Mouse (Mus musculus): ENCODE data around the gene Fkbp15. TPM values are rescaled to one million over a fixed set of nuclear protein-coding genes. Genes with fewer than 3 reads are reported as not detected.

Gene Fkbp15
- polyA plus RNA-seq, 1 experiment from 2014 or later: 24.3 TPM

DNA sequence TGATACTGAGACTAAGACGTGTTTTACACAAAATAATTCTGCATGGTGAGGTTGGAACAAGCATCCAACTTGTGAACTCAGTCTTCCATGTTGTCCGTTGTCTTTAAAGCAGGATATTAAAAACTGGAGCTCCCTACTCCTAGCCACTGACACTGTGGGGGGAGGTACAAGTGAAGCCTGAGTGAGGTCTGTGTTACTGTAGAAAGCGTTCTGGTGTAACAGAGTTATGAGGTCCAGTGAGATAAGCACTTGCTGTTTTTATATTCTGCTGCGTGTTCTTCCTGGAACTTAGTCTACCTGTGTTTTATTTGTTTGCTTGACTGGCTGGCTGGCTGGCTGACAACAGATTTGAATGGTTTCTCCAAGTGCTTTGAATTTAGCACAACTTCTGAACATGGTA, 14.0 kb upstream of the Fkbp15 start:
- Histone ChIP-seq H3K27ac (no peak overlapping the region), H3K27me3 (ENCODE audit: control insufficient read depth, insufficient read depth, low read length) (no peaks in the 10 kb centered on the region), H3K4me2 (replicated peaks) (no peak overlapping the region), H3K4me3 (replicated peaks; ENCODE audit: low read length) (no peak overlapping the region), H3K9ac (no peak overlapping the region), H3K9me3 (ENCODE audit: control insufficient read depth, low read length) (no peaks in the 10 kb centered on the region), H3K4me1 (replicated peaks; ENCODE audit: control insufficient read depth, insufficient read depth, low read length) (no peaks in the 10 kb centered on the region), H3K36me3 (replicated peaks; ENCODE audit: control insufficient read depth, insufficient read depth) (no peaks in the 10 kb centered on the region)
- ATAC-seq (ENCODE audit: low FRiP score) (no peak), DNase-seq (ENCODE audit: low spot score) (no peak)
- WGBS: 87% methylated on average over 4 of the region's 4 CpGs

DNA sequence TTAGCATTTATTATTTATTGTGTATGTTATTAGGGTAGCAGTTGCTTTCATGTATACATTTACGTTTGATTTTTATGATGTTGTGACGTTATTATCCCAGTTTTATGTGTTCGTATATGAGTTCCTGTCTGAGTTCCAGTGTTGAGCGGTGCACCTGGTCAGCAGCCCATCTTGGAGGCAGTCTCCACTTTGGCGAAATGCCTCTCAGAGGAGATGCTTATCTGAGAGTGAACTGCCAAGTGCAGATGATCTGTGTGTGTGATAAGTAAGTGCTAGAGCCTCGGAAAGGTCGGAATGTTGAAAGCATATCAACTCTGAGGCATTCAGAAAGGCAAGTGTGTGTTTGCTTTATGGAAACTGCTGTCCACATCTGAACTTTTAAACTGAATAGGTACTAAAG, 13.3 kb upstream of the Fkbp15 start:
- Histone ChIP-seq H3K9ac (no peak overlapping the region), H3K4me3 (replicated peaks; ENCODE audit: low read length) (no peak overlapping the region), H3K36me3 (replicated peaks; ENCODE audit: control insufficient read depth, insufficient read depth) (no peaks in the 10 kb centered on the region), H3K27me3 (ENCODE audit: control insufficient read depth, insufficient read depth, low read length) (no peaks in the 10 kb centered on the region), H3K4me1 (replicated peaks; ENCODE audit: control insufficient read depth, insufficient read depth, low read length) (no peaks in the 10 kb centered on the region), H3K9me3 (ENCODE audit: control insufficient read depth, low read length) (no peaks in the 10 kb centered on the region), H3K4me2 (replicated peaks) (no peak overlapping the region), H3K27ac (no peak overlapping the region)
- WGBS: 89% methylated on average over 7 of the region's 7 CpGs
- DNase-seq (ENCODE audit: low spot score): no peak
- no peak for ATAC-seq (ENCODE audit: low FRiP score)

DNA sequence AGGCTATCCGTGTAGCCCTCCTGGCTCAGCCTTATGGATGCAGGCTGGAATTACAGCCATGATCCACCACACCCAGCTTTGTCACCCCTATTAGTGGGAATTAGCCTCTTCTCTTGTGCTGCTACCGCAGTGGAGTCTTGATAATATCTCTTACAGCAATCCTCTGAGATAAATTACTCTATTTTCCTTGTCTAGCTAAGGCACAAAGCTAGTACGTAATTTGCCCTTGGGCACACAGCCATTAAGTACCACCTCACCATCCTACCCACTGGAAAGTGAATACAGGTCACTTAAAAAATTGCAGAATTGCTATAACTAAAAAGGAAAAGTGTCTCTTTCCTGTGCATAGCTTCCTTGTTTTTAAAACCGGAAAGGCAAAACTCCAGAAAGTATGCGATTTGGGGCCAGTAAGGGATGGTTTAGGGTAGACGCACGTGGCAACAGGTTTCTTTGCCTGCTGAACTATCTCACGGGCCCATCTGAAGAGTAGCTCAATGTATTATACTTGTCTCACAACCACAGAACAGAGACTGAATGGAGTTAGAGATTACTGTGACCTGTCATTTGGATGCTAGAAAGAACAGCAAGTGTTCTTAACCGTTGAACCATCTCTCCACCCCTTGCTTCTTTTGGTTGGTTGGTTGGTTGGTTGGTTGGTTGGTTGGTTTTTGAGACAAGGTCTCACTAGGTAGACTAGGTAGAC, 12.6 kb upstream of the Fkbp15 start:
- DNase-seq (ENCODE audit: low spot score) (no peak), ATAC-seq (ENCODE audit: low FRiP score) (no peak)
- Histone ChIP-seq H3K9me3 (ENCODE audit: control insufficient read depth, low read length) (no peaks in the 10 kb centered on the region), H3K36me3 (replicated peaks; ENCODE audit: control insufficient read depth, insufficient read depth) (no peaks in the 10 kb centered on the region), H3K27ac (no peak overlapping the region), H3K4me2 (replicated peaks) (no peak overlapping the region), H3K27me3 (ENCODE audit: control insufficient read depth, insufficient read depth, low read length) (no peaks in the 10 kb centered on the region), H3K4me3 (replicated peaks; ENCODE audit: low read length) (no peak overlapping the region), H3K4me1 (replicated peaks; ENCODE audit: control insufficient read depth, insufficient read depth, low read length) (no peaks in the 10 kb centered on the region), H3K9ac (no peak overlapping the region)
- 87% methylated on average over 9 of the region's 9 CpGs for WGBS

DNA sequence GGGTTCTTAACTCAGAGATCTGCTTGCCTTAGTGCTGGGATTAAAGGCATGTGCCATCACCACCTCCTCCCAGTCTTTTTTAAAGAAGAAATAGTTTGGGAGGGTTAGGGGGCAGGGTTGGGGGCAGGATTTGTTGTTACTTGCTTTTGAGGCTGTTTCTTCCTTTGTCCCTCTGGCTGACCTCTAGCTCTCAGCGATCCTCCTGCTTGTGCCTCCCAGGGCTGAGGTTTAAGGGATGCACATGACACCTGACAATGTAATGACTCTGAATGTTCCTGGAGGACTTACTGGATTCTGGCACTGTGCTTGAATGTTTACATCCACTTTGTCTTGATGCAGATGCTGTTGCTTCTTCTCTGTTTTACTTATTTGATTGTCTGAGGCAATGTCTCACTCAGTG, 12.1 kb upstream of the Fkbp15 start:
- H3K4me1 ChIP-seq (replicated peaks; ENCODE audit: control insufficient read depth, insufficient read depth, low read length): no peaks in the 10 kb centered on the region
- no peak overlapping the region for H3K9ac ChIP-seq
- no peak overlapping the region for H3K4me3 ChIP-seq (replicated peaks; ENCODE audit: low read length)
- H3K9me3 ChIP-seq (ENCODE audit: control insufficient read depth, low read length): no peaks in the 10 kb centered on the region
- WGBS: 22% methylated on average over 1 of the region's 1 CpGs
- no peak overlapping the region for H3K27ac ChIP-seq
- ATAC-seq (ENCODE audit: low FRiP score) (no peak), DNase-seq (ENCODE audit: low spot score) (no peak)
- H3K4me2 ChIP-seq (replicated peaks): no peak overlapping the region
- no peaks in the 10 kb centered on the region for H3K27me3 ChIP-seq (ENCODE audit: control insufficient read depth, insufficient read depth, low read length)
- H3K36me3 ChIP-seq (replicated peaks; ENCODE audit: control insufficient read depth, insufficient read depth): no peaks in the 10 kb centered on the region

DNA sequence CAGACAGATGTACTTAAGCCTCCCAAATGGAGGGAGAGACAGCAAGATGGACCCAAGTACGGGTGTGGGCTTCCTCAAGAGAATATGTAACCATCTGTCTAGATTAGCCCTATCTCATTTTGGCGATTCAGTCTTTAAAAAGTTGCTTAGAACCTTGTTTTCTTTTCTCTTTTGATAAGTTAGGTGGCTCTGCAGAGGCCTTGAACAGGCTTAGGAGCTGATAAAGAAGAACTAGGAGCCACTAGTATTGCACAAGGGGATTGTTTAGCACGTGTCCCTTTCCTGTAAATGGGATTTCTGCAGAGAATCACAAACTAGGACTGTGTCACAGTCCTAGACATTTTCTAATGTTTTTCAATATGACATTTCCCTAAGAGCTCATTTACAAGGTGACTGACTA, 8.7 kb upstream of the Fkbp15 start:
- WGBS: 84% methylated on average over 3 of the region's 3 CpGs
- Histone ChIP-seq H3K4me2 (replicated peaks) (no peak overlapping the region), H3K9ac (no peak overlapping the region), H3K27ac (no peak overlapping the region), H3K36me3 (replicated peaks; ENCODE audit: control insufficient read depth, insufficient read depth) (no peaks in the 10 kb centered on the region), H3K27me3 (ENCODE audit: control insufficient read depth, insufficient read depth, low read length) (no peaks in the 10 kb centered on the region), H3K4me1 (replicated peaks; ENCODE audit: control insufficient read depth, insufficient read depth, low read length) (no peaks in the 10 kb centered on the region), H3K4me3 (replicated peaks; ENCODE audit: low read length) (no peak overlapping the region), H3K9me3 (ENCODE audit: control insufficient read depth, low read length) (no peaks in the 10 kb centered on the region)
- no peak for ATAC-seq (ENCODE audit: low FRiP score)
- no peak for DNase-seq (ENCODE audit: low spot score)

DNA sequence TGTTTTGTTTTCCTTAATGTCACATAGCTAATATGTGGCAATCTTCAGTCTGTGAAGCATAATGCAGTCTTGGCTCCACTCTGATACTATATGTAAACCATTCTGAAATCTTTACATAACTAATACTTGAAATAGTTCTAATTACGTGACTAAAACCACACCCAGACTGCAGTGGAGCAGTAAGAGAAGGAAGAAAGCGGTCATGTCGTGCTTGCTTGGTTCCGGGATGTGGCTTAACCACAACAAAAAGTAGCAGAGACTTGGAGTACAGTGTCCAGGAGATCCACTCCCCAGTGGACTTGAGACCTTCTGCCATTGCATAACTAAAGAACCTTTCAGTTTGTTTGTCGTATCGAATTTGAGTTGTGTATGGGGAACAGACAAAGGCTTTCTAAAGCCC, 7.2 kb upstream of the Fkbp15 start:
- DNase-seq (ENCODE audit: low spot score) (no peak), ATAC-seq (ENCODE audit: low FRiP score) (no peak)
- H3K4me2 ChIP-seq (replicated peaks): no peak overlapping the region
- no peaks in the 10 kb centered on the region for H3K4me1 ChIP-seq (replicated peaks; ENCODE audit: control insufficient read depth, insufficient read depth, low read length)
- H3K4me3 ChIP-seq (replicated peaks; ENCODE audit: low read length): no peak overlapping the region
- no peaks in the 10 kb centered on the region for H3K36me3 ChIP-seq (replicated peaks; ENCODE audit: control insufficient read depth, insufficient read depth)
- 91% methylated on average over 6 of the region's 6 CpGs for WGBS
- H3K27ac ChIP-seq: no peak overlapping the region
- H3K27me3 ChIP-seq (ENCODE audit: control insufficient read depth, insufficient read depth, low read length): no peaks in the 10 kb centered on the region
- no peaks in the 10 kb centered on the region for H3K9me3 ChIP-seq (ENCODE audit: control insufficient read depth, low read length)
- no peak overlapping the region for H3K9ac ChIP-seq

DNA sequence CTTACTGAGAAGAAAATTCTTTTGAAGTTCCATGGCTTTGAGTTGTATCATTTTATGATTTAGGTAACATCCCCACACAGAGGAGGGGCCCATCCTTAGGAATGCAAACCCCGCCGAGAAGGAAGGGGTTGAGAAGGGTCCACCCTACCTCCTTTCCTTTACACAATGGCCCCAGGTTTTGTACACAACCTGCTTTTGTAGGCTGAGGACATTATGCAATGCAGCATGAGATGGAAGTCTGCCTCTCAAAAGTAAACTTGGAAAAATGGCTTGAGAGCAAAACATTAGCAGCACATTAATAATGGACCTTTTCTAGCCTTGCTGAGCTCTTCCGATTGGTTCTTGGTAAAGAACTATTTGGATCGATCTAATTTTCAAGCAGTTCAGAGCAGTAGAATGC, 5.9 kb upstream of the Fkbp15 start:
- Histone ChIP-seq H3K9ac (no peak overlapping the region), H3K27ac (no peak overlapping the region), H3K36me3 (replicated peaks; ENCODE audit: control insufficient read depth, insufficient read depth) (no peaks in the 10 kb centered on the region), H3K4me1 (replicated peaks; ENCODE audit: control insufficient read depth, insufficient read depth, low read length) (peaks cover 8% of the 10 kb centered on the region), H3K27me3 (ENCODE audit: control insufficient read depth, insufficient read depth, low read length) (no peaks in the 10 kb centered on the region), H3K9me3 (ENCODE audit: control insufficient read depth, low read length) (no peaks in the 10 kb centered on the region), H3K4me3 (replicated peaks; ENCODE audit: low read length) (no peak overlapping the region), H3K4me2 (replicated peaks) (no peak overlapping the region)
- no peak for DNase-seq (ENCODE audit: low spot score)
- WGBS: 84% methylated on average over 4 of the region's 4 CpGs
- ATAC-seq (ENCODE audit: low FRiP score): no peak

DNA sequence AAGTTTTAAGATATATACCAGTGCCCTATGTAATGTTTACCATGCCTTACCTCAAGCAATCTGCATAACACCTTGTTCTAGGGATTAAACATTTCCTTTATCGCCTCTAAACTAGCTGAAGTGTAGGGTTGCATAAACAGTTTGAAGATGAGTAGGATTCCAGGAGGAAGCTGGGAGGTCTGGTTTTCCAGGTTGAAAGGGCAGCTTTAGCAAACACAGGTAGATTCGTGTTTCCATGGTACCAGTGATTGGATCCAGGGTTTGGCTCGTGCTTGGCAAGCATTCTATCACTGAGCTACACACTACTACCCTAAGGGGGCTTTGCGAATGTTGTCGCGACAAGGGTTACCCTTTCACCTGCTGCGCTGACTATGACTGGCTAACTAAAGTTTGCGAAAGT, 4.0 kb upstream of the Fkbp15 start:
- H3K4me3 ChIP-seq (replicated peaks; ENCODE audit: low read length): no peak overlapping the region
- no peak overlapping the region for H3K9ac ChIP-seq
- DNase-seq (ENCODE audit: low spot score): no peak
- no peak overlapping the region for H3K4me2 ChIP-seq (replicated peaks)
- H3K36me3 ChIP-seq (replicated peaks; ENCODE audit: control insufficient read depth, insufficient read depth): no peaks in the 10 kb centered on the region
- H3K4me1 ChIP-seq (replicated peaks; ENCODE audit: control insufficient read depth, insufficient read depth, low read length): peaks cover 13% of the 10 kb centered on the region
- ATAC-seq (ENCODE audit: low FRiP score): no peak
- 95% methylated on average over 8 of the region's 8 CpGs for WGBS
- no peak overlapping the region for H3K27ac ChIP-seq
- H3K27me3 ChIP-seq (ENCODE audit: control insufficient read depth, insufficient read depth, low read length): no peaks in the 10 kb centered on the region
- H3K9me3 ChIP-seq (ENCODE audit: control insufficient read depth, low read length): no peaks in the 10 kb centered on the region

DNA sequence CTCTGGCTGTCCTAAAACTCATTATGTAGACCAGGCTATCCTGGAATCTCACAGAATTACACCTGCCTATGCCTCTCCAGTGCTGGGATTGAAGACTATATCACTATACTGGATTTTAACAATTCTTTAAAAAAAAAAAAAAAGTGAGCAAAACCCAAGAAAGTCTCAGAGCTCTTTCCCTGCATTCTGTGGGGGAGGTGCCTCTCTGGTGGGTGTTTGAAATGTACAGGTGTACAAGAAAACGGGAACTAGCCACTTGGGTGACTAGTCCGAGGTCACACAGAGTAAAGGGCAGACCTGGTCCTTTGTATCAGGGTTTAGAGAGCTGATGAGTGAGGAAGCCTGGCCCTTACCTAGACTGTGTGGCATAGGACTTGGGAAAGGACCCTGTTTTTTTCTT, 2.1 kb upstream of the Fkbp15 start:
- no peak overlapping the region for H3K4me2 ChIP-seq (replicated peaks)
- H3K36me3 ChIP-seq (replicated peaks; ENCODE audit: control insufficient read depth, insufficient read depth): no peaks in the 10 kb centered on the region
- WGBS: 93% methylated on average over 2 of the region's 2 CpGs
- ATAC-seq (ENCODE audit: low FRiP score) (no peak), DNase-seq (ENCODE audit: low spot score) (no peak)
- H3K4me1 ChIP-seq (replicated peaks; ENCODE audit: control insufficient read depth, insufficient read depth, low read length): peaks cover 24% of the 10 kb centered on the region
- H3K27ac ChIP-seq: no peak overlapping the region
- H3K9me3 ChIP-seq (ENCODE audit: control insufficient read depth, low read length): no peaks in the 10 kb centered on the region
- H3K4me3 ChIP-seq (replicated peaks; ENCODE audit: low read length): no peak overlapping the region
- no peak overlapping the region for H3K9ac ChIP-seq
- H3K27me3 ChIP-seq (ENCODE audit: control insufficient read depth, insufficient read depth, low read length): no peaks in the 10 kb centered on the region

DNA sequence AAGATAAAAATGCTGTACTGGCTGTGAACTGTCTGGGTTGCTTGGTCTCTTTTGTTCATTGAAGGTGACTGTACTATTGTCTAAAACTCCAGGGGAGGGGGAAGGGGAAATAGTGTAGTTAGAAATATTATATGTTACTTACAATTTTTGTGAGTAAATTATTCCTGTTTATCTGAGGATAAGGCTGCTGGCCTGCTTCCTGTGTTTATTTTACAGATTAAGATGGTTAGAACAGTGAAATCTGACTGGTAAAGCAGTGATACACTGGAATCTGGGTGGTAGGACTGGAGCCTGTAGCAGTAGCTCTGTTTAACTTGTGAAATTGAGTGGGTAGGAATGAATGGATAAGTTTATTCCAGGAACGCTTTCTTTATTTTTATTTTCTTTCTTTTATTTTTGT, 1.6 kb upstream of the Fkbp15 start:
- H3K9ac ChIP-seq: peak overlapping the region; percentile 76; the same call in 1 of the 2 replicates
- peak overlapping the region; percentile 69 for H3K4me2 ChIP-seq (replicated peaks)
- no peaks in the 10 kb centered on the region for H3K27me3 ChIP-seq (ENCODE audit: control insufficient read depth, insufficient read depth, low read length)
- H3K4me1 ChIP-seq (replicated peaks; ENCODE audit: control insufficient read depth, insufficient read depth, low read length): peaks cover 24% of the 10 kb centered on the region
- WGBS: 94% methylated on average over 1 of the region's 1 CpGs
- no peaks in the 10 kb centered on the region for H3K9me3 ChIP-seq (ENCODE audit: control insufficient read depth, low read length)
- ATAC-seq (ENCODE audit: low FRiP score): no peak
- H3K27ac ChIP-seq: no peak overlapping the region
- peak overlapping the region; percentile 70; the same call in 1 of the 2 replicates for H3K4me3 ChIP-seq (replicated peaks; ENCODE audit: low read length)
- no peaks in the 10 kb centered on the region for H3K36me3 ChIP-seq (replicated peaks; ENCODE audit: control insufficient read depth, insufficient read depth)
- no peak for DNase-seq (ENCODE audit: low spot score)

Data from hindbrain, embryonic 14.5 days (tissue).